Mouse (Mus musculus): ENCODE measurements around the gene Selenon. TPM values are rescaled to one million over a fixed set of nuclear protein-coding genes. Genes with fewer than 3 reads are reported as not detected.

The Selenon gene
- total and polyA plus RNA-seq, 2 experiments from 2014 or later, result 10.0 to 32.7 TPM

DNA sequence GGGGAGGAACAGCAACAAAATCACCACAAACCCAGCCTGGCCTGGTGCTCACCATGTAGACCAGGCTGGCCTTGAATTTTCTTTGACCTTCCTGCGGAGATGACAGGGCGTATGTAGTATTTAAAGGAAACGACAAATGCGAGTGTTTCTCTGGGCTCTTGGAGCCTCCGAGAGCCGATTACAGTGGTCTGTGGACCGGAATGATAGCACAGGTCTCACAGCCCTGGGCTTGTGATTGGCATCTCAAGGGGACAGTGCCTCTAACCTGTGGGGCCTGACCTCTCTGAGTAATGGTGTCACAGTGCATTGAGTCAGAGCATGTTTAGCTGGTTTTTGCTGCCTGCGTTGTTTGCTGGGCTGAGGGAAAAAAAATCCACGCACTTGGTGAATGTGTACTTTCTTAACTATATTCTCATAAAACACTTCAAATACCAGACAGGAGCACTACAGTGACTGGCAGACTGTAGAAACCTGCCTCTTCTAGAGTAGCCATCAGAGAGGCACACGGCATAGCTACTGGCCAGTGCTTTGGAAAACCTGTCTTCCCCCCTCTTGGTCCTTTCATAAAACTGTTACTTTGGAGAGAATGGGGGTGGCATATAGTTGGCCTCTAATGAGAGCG is 37.5 kb downstream of the Selenon start:
- 92% methylated on average over 11 of the region's 11 CpGs for WGBS
- Histone ChIP-seq H3K9me3 (ENCODE audit: low read length) (no peaks in the 10 kb centered on the region), H3K27me3 (ENCODE audit: insufficient read depth, low read length) (no peaks in the 10 kb centered on the region), H3K4me3 (ENCODE audit: low read length) (no peak overlapping the region), H3K4me2 (ENCODE audit: low read depth, low read length) (no peak overlapping the region), H3K36me3 (ENCODE audit: insufficient read depth, low read length) (no peaks in the 10 kb centered on the region), H3K9ac (replicated peaks; ENCODE audit: low read length) (no peak overlapping the region), H3K27ac (no peak overlapping the region), H3K4me1 (ENCODE audit: insufficient read depth, low read length) (no peaks in the 10 kb centered on the region)
- no peak for DNase-seq (ENCODE audit: low spot score)
- no peak for TF ChIP-seq CTCF (IDR thresholded peaks at IDR 0.05; ENCODE audit: low read depth)
- no peak for ATAC-seq

DNA sequence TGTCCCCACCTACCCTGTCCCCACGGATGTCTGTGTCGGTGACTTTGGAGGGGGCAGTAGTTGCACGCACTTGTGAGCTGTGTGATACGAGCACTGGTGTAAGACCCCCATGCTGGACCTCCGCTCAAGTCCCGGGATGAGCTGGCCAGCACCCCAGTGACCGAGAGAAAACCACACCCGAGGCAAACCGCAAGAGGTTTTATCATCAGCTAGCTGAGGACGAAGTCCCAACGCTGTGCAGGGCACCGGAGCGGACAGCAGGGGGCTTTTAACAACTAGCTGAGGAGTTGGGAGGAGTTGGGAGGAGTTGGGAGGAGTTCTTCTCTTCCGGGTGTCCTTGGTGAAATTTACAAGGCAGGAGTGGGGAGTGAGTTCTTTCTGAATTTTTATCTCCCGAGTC is 39.2 kb downstream of the Selenon start:
- H3K9ac ChIP-seq (replicated peaks; ENCODE audit: low read length), result no peak overlapping the region
- H3K4me2 ChIP-seq (ENCODE audit: low read depth, low read length), result peak overlapping the region; percentile 36
- DNase-seq (ENCODE audit: low spot score), result peak; percentile 61
- H3K27me3 ChIP-seq (ENCODE audit: insufficient read depth, low read length), result no peaks in the 10 kb centered on the region
- H3K36me3 ChIP-seq (ENCODE audit: insufficient read depth, low read length), result peaks cover 6% of the 10 kb centered on the region
- TF ChIP-seq CTCF (IDR thresholded peaks at IDR 0.05; ENCODE audit: low read depth), result peak; percentile 58
- WGBS, result 23% methylated on average over 14 of the region's 15 CpGs
- H3K4me3 ChIP-seq (ENCODE audit: low read length), result no peak overlapping the region
- no peaks in the 10 kb centered on the region for H3K9me3 ChIP-seq (ENCODE audit: low read length)
- H3K27ac ChIP-seq, result no peak overlapping the region
- no peak for ATAC-seq
- no peaks in the 10 kb centered on the region for H3K4me1 ChIP-seq (ENCODE audit: insufficient read depth, low read length)

- Histone ChIP-seq H3K4me3 (ENCODE audit: low read length) (peak overlapping the region; percentile 40), H3K27me3 (ENCODE audit: insufficient read depth, low read length) (no peaks in the 10 kb centered on the region), H3K9me3 (ENCODE audit: low read length) (no peaks in the 10 kb centered on the region), H3K27ac (no peak overlapping the region), H3K36me3 (ENCODE audit: insufficient read depth, low read length) (peaks cover 17% of the 10 kb centered on the region), H3K4me2 (ENCODE audit: low read depth, low read length) (peak overlapping the region; percentile 71), H3K4me1 (ENCODE audit: insufficient read depth, low read length) (no peaks in the 10 kb centered on the region), H3K9ac (replicated peaks; ENCODE audit: low read length) (peak overlapping the region; percentile 36; the same call in 1 of the 2 replicates)
- no peak for TF ChIP-seq CTCF (IDR thresholded peaks at IDR 0.05; ENCODE audit: low read depth)
- WGBS, result 76% methylated on average over 6 of the region's 6 CpGs
- ATAC-seq, result no peak
- no peak for DNase-seq (ENCODE audit: low spot score)
Observed at GRCm38 (mm10) chr4:134511730-134512129, 40.2 kb downstream of the Selenon start.

GRCm38 (mm10) chr4:134510845-134511411 is 41.0 kb downstream of the Selenon start, which contains the start of gene Aunip:
Aunip (plus strand) TSS chr4:134510999.
- peak within 1 kb of the TSS; percentile 71 for H3K4me2 ChIP-seq (ENCODE audit: low read depth, low read length)
- WGBS, result under 1% methylated on average over 42 of the region's 42 CpGs
- no peaks in the 10 kb centered on the region for H3K4me1 ChIP-seq (ENCODE audit: insufficient read depth, low read length)
- peaks cover 18% of the 10 kb centered on the region for H3K36me3 ChIP-seq (ENCODE audit: insufficient read depth, low read length)
- peak within 1 kb of the TSS; percentile 36 for H3K9ac ChIP-seq (replicated peaks; ENCODE audit: low read length)
- DNase-seq (ENCODE audit: low spot score), result peak; percentile 97
- peak within 1 kb of the TSS; percentile 40 for H3K4me3 ChIP-seq (ENCODE audit: low read length)
- H3K9me3 ChIP-seq (ENCODE audit: low read length), result no peaks in the 10 kb centered on the region
- H3K27me3 ChIP-seq (ENCODE audit: insufficient read depth, low read length), result no peaks in the 10 kb centered on the region
- peak; percentile 9; the same call in 1 of the 2 replicates for TF ChIP-seq CTCF (IDR thresholded peaks at IDR 0.05; ENCODE audit: low read depth)
- H3K27ac ChIP-seq, result no peak within 1 kb of the TSS
- ATAC-seq, result peak; percentile 94

DNA sequence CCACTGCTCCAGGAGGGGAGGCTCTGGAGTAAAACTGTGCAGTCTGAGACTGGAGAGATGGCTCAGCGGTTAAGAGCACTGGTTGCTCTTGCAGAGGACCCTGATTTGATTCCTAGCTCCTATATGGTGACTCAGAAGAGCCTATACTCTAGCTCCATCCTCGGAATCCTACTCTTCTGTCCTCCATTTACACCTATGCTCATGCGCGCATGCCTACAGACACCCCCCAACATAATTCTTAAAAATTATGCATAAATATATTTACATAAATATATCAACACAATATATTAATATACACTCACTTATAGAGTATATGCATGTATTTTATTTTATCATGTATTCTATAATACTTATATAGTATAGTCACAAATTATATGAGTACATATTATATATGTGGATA is 41.6 kb downstream of the Selenon start:
- no peak for TF ChIP-seq CTCF (IDR thresholded peaks at IDR 0.05; ENCODE audit: low read depth)
- peak overlapping the region; percentile 40 for H3K4me3 ChIP-seq (ENCODE audit: low read length)
- H3K27ac ChIP-seq, result no peak overlapping the region
- DNase-seq (ENCODE audit: low spot score) (no peak), ATAC-seq (peak; percentile 33; the same call in 1 of the 2 replicates)
- no peaks in the 10 kb centered on the region for H3K27me3 ChIP-seq (ENCODE audit: insufficient read depth, low read length)
- H3K4me2 ChIP-seq (ENCODE audit: low read depth, low read length), result peak overlapping the region; percentile 71
- no peak overlapping the region for H3K9ac ChIP-seq (replicated peaks; ENCODE audit: low read length)
- H3K4me1 ChIP-seq (ENCODE audit: insufficient read depth, low read length), result no peaks in the 10 kb centered on the region
- peaks cover 18% of the 10 kb centered on the region for H3K36me3 ChIP-seq (ENCODE audit: insufficient read depth, low read length)
- no peaks in the 10 kb centered on the region for H3K9me3 ChIP-seq (ENCODE audit: low read length)
- 80% methylated on average over 4 of the region's 4 CpGs for WGBS

DNA sequence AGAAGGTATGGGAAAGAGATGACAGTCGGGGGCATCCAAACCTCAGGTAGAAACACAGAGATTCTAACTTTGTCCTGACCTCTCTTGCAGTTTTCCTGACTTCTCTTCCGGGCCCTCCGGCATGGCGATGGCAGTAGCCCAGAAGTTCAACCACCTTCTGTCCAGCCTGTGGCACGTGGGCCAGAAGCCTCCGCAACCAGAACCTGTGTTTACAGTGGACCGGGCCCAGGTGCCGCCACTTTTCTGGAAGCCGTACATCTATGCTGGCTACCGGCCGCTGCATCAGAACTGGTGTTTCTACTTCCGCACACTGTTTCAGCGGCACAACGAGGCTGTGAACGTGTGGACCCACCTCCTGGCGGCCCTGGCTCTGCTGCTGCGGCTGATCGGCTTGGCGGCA is 45.3 kb downstream of the Selenon start:
- no peaks in the 10 kb centered on the region for H3K27me3 ChIP-seq (ENCODE audit: insufficient read depth, low read length)
- H3K27ac ChIP-seq, result no peak overlapping the region
- H3K9ac ChIP-seq (replicated peaks; ENCODE audit: low read length), result no peak overlapping the region
- DNase-seq (ENCODE audit: low spot score), result no peak
- H3K4me1 ChIP-seq (ENCODE audit: insufficient read depth, low read length), result no peaks in the 10 kb centered on the region
- H3K4me3 ChIP-seq (ENCODE audit: low read length), result no peak overlapping the region
- TF ChIP-seq CTCF (IDR thresholded peaks at IDR 0.05; ENCODE audit: low read depth), result no peak
- no peak overlapping the region for H3K4me2 ChIP-seq (ENCODE audit: low read depth, low read length)
- 89% methylated on average over 19 of the region's 19 CpGs for WGBS
- H3K9me3 ChIP-seq (ENCODE audit: low read length), result no peaks in the 10 kb centered on the region
- H3K36me3 ChIP-seq (ENCODE audit: insufficient read depth, low read length), result peaks cover 18% of the 10 kb centered on the region
- no peak for ATAC-seq
